Mouse (Mus musculus): Measurements from ENCODE around the gene Fancd2os.

Fancd2os gene

GRCm38 (mm10) chr6:113604432-113605223 lies 4.1 kb upstream of the Fancd2os start, which contains the start of gene Brk1:
Brk1 (plus strand) TSS chr6:113604772.
- DNase-seq, result peak; percentile 91

- no peak for DNase-seq
Observed at GRCm38 (mm10) chr6:113603993-113604392, 3.5 kb upstream of the Fancd2os start.

- DNase-seq, result no peak
Observed at GRCm38 (mm10) chr6:113602821-113603220, 2.3 kb upstream of the Fancd2os start.

GRCm38 (mm10) chr6:113599833-113600232 lies 682 bp downstream of the Fancd2os start:
- DNase-seq, result no peak

GRCm38 (mm10) chr6:113597945-113598344 lies 2.6 kb downstream of the Fancd2os start:
- DNase-seq, result no peak

- no peak for DNase-seq
Observed at GRCm38 (mm10) chr6:113592637-113593036, 7.9 kb downstream of the Fancd2os start.

- DNase-seq, result peak; percentile 80
Observed at GRCm38 (mm10) chr6:113586466-113587183, 13.9 kb downstream of the Fancd2os start.

- DNase-seq, result no peak
Observed at GRCm38 (mm10) chr6:113585065-113585464, 15.4 kb downstream of the Fancd2os start.

- no peak for DNase-seq
Observed at GRCm38 (mm10) chr6:113583023-113583422, 17.5 kb downstream of the Fancd2os start.

- no peak for DNase-seq
Observed at GRCm38 (mm10) chr6:113579306-113579705, 21.2 kb downstream of the Fancd2os start.

- DNase-seq, result no peak
Observed at GRCm38 (mm10) chr6:113576044-113576443, 24.5 kb downstream of the Fancd2os start.

- no peak for DNase-seq
Observed at GRCm38 (mm10) chr6:113564557-113564956, 36.0 kb downstream of the Fancd2os start.

GRCm38 (mm10) chr6:113559736-113560135 lies 40.8 kb downstream of the Fancd2os start:
- no peak for DNase-seq

Data from kidney, adult 18-20 months (tissue).